Mouse (Mus musculus) gastrocnemius, adult 2 months (tissue): Measurements from ENCODE around the gene Als2cr12. TPM values are rescaled to one million over a fixed set of nuclear protein-coding genes. Genes with fewer than 3 reads are reported as not detected.
"Not testable (repeated sequence)": the region's sequence is repeated elsewhere in the genome, so short reads cannot be mapped to it uniquely, and the experiment has no call there.

ENCODE experiments used
- DNase-seq: peaks from one replicate; pipeline ENCODE4 v3.0.0; 2022
- H3K27ac ChIP-seq: fragments of 200-600 bp; 2 replicates; pipeline ENCODE4 v1.8.1; 2022; ENCODE audit warnings: mild to moderate bottlenecking
- H3K4me3 ChIP-seq: fragments of 200-600 bp; 2 replicates; pipeline ENCODE4 v1.8.1; 2022; ENCODE audit warnings: mild to moderate bottlenecking, moderate library complexity
- CTCF ChIP-seq: fragments of 200-600 bp; IDR thresholded peaks from 2 replicates; pipeline ENCODE4 v1.8.1; 2022; ENCODE audit warnings: antibody characterized with exemption, mild to moderate bottlenecking, moderate library complexity
- intact Hi-C: fragments of 180-260 bp; cut with DNase I; formaldehyde crosslinking; loops from one replicate; pipeline ENCODE4 v1.15.1; 2025
- total RNA-seq, 2 experiments: library from RNA; stranded (reverse); gene quantifications; 2 replicates each; pipeline ENCODE4 v1.2.3; 2021

The Als2cr12 gene
- total RNA-seq, 2 experiments from 2014 or later = not detected

DNA sequence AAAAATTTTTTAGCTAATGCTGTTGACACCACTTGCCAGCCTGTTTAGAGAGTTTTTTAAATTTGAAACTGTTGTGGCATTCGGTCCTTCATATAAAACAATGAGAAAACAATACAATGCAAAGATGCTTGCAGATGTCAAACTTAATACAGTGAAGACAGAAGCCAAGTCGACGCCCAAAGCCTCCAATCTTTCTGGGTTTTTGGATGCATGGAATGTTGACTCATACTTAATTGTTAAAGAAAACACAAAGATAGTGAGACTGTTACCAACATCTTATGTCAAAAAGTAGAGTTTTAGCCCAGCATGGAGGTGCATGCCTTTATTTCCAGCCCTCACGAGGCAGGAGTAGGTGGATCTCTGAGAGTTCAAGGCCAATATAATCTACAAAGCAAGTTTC lies 3.0 kb upstream of the Als2cr12 start:
- no peak for DNase-seq
- TF ChIP-seq CTCF = no peak
- Histone ChIP-seq H3K27ac (no peak overlapping the region), H3K4me3 (no peak overlapping the region)
- intact Hi-C loops = no loop called here

DNA sequence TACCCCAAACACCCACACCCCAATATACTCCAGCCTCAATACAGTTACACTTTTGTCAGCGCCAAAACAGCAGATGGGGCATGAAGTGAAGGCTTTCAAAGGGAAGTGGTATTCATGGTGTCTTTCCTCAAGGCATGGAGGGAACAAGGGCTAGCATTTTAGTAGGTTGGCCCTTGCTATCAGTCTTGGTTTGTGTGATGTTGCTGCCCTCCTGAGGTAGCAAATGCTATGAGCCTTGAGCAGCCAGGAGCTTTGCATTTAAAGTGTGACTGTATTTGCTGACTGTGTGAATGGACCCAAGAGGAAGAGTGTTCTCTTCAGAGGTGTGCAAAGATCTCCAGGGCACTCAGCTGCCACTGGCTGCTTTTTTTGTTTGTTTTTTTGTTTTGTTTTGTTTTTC lies 1.8 kb upstream of the Als2cr12 start:
- DNase-seq, intact Hi-C loops, H3K4me3 ChIP-seq, H3K27ac ChIP-seq: not testable (repeated sequence)
- peak; percentile 35 for TF ChIP-seq CTCF

DNA sequence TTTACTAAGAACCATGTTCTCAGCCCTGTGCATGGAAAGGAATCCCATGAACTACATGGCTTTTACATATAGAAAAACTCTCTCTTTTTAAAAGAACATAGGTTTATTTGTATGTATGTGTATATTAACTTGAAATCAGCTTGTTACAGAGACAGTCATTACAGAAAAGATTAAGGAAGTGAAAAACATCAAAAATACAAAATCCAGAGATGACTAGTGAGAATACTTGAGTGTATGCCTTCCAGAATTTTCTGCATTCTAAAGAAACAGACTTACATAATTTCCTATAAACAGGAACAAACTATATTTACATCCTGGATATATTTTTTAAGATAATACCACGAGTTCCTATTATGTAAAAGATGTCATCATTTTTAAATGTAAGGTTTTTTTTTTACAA lies 2.1 kb downstream of the Als2cr12 start:
- intact Hi-C loops = no loop called here
- no peak for DNase-seq
- no peak overlapping the region for H3K4me3 ChIP-seq
- no peak for TF ChIP-seq CTCF
- no peak overlapping the region for H3K27ac ChIP-seq

DNA sequence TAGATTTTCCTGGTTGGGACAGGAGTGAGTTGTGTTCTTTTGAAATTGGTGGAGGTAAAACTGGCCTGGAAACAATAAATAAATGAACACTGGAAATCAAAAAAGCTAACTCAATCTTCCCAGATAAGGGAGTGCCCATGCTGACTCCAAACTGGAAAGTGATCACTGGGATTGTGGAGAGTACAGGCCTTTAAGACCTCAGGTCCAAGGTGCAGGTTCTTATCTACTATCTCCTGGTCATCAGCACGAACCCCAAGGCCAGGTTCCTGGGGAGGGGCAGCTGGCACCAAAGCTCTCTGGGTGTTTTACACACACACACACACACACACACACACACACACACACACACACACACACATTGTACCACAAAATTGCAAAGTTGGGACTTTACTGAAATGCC lies 4.1 kb downstream of the Als2cr12 start:
- H3K4me3 ChIP-seq, DNase-seq, intact Hi-C loops, H3K27ac ChIP-seq: not testable (repeated sequence)

DNA sequence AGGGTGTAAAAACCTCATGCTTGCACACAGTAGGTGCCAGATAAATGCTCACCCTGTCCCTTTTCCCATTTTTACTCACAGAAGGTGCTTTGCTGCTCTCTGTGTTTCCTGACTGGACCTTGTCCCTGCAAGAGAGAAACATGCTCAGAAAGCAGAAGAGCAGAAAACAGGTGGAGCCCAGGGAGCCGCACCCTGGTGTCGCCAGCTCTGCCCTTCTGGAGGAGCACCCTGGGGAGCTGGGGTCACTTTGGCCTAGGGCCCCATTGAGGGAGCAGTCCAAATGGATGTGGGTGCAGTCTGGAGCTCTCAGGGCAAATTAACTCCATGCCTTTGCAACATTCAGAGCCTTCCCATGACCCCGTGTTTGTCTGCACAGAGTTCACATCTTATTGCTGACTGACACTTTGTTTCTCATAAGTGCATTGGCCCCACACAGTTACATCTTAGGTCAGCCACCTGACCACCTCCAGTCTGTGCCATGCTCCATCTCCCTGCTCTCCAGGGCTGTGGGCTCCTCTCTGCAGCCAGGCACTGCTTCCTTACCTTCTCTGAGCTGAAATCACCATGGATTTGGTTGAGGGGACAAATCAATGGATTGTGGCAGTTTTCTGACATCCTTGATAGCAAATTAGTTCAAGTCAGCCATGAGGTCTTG lies 4.8 kb downstream of the Als2cr12 start:
- intact Hi-C loops, H3K4me3 ChIP-seq, H3K27ac ChIP-seq: not testable (repeated sequence)

DNA sequence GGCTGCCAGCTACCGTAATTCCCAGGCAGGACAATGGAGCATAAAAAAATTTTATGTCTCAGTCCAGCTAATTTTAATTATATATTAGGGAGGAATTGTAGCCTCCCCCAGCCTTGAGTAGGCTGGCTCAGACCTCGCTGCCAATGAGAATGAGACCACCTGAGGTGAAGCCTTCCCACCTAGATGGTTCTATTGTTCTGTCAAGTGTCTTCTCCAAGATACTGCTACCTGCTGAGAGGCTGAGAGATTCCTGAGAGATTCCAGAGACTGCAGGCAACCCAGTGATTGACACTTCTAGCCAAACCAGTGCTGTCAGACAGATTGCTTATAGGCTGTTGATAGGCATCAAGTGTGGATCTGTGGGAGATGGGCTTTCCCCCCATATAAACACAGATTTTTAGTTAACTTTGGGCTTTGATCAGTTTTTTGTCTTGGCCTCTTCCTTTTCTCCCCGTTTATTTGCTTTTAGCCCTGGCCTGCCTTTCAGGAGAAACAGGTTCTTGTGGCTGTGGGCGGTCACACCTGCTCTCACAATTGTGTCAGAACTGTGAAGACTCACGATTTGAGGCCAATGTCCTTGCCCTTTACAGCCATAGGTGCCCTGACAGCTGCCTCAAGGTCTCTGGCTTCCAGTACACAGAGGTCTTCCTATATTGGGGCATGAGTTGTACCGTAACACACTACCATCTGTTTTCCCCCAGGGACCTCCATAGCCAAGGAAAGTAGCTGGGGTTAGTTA lies 5.6 kb downstream of the Als2cr12 start:
- no peak for TF ChIP-seq CTCF
- Histone ChIP-seq H3K27ac (no peak overlapping the region), H3K4me3 (no peak overlapping the region)
- intact Hi-C loops = no loop called here
- DNase-seq = no peak

More for the DNA sequence above, 4.8 kb downstream of the Als2cr12 start:
- DNase-seq = not testable (repeated sequence)

DNA sequence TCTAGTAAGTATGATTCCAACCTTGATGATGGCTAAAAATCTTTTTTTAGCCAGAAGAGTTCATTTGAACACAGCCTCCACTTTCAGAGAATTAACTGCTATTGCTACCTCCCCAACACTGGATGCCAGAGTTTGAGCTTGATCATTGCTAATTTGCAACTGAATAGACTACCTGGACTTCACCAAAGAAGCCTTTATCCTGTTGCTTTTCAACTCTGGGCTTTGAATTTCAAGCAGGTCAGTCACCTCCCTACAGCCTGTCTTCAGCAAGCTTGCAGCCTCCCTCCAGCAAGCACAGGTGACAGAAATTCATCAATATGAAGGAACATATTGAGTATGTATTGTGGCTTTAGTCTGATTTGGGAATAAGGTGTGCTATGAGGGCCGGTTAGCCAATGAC lies 6.4 kb downstream of the Als2cr12 start:
- TF ChIP-seq CTCF = no peak
- H3K4me3 ChIP-seq = no peak overlapping the region
- DNase-seq = no peak
- intact Hi-C loops = no loop called here
- H3K27ac ChIP-seq = no peak overlapping the region

DNA sequence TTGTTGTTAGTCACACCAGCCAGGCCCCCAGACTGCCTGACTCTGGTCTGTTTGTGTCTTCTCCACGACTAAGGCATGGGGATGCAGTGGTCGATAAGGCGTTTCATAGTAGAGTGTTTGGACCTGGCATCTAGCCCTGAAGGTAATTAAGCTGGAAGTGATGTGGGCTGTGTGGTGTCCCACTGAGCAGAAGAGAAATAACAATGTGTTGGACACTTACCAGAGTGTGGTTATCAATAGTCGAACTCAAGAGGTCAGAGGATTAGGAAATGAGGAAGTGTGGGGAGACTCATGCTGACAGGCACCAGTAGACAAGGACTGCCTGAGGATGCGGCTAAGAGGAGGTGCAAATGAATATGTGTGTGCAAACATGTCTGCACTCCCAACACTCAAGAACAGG lies 17.4 kb downstream of the Als2cr12 start:
- not testable (repeated sequence) for H3K27ac ChIP-seq, DNase-seq, H3K4me3 ChIP-seq
- intact Hi-C loops = loop anchor here (5.0 kb wide), 2 partner anchors 116 to 199 kb away; no protein-coding TSS in a partner anchor

DNA sequence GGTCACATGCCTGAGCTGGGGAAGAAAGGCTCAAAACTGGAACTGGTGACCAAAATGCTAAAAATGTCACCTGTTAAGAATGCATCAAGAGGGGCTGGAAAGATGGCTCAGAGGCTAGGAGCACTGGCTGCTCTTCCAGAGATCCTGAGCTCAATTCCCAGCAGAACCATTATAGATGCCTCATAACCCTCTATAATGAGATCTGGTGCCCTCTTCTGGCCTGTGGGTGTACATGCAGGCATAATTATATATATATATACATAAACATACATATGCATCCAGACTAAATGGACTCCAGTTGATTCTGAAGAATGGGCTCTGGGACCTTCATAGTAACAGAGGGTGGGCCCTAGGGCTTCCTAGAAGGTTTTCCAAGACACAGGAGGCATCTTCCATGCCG lies 18.2 kb downstream of the Als2cr12 start:
- no peak for DNase-seq
- intact Hi-C loops = loop anchor here (5.0 kb wide), 2 partner anchors 115 to 200 kb away; no protein-coding TSS in a partner anchor
- Histone ChIP-seq H3K4me3 (no peak overlapping the region), H3K27ac (no peak overlapping the region)
- TF ChIP-seq CTCF = peak; percentile 66

DNA sequence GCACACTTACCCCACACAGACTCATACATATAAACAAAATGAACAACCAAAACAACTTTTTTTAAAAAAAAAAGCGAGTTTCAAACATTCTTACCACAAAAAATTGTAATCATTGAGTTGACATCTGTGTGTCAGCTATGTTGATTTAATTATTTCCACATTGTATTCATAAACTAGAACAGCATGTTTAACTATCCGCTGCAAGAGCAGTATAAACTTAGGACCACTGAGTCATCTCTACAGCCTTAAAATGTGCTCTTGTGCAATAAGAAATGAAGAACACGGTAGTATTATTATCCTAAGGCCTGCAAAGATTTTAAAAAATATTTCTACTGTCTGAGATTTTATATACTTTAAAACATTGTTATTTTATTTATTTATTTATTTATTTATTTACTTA lies 20.8 kb downstream of the Als2cr12 start:
- Histone ChIP-seq H3K27ac (no peak overlapping the region), H3K4me3 (no peak overlapping the region)
- intact Hi-C loops = loop anchor here (5.0 kb wide), 2 partner anchors 113 to 202 kb away; no protein-coding TSS in a partner anchor
- no peak for DNase-seq
- TF ChIP-seq CTCF = no peak

DNA sequence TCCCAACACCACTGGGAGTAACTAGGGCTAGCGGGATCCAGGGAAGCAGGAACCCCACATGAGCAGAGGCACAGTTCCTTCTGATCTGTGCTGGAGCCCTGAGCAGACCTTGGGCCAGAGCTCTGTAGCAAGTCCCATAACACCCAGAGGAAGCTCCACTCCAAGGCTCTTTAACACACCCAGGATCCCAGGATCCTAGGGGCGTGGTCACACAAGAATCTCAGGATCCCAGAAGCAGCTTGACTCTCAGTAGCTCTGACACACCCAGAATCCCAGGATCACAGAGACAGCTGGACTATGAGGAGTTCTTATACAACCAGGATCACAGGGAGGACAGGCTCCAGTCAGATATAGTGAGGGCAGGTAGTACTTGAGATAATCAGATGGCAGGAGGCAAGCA lies 23.7 kb downstream of the Als2cr12 start:
- Histone ChIP-seq H3K27ac (no peak overlapping the region), H3K4me3 (no peak overlapping the region)
- no peak for DNase-seq
- TF ChIP-seq CTCF = no peak
- intact Hi-C loops = no loop called here

DNA sequence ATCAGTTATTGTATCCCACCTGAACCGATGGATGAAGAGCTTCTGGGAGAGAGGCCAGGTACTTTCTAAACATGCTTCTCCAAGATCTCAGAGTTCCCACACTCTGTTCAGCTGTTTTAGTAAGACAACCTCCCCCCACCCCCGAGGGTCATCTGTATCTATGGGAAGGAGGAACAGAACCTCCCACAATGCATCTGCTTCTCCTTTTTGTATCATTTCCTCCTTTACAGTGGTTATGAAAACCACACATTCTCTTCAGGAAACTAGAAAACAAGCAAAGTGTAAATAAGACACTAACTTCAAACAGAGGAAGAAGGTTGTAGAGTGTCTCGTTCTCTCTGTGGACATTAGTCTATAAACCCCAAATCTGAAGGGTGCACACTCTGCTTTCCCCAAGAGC lies 26.2 kb downstream of the Als2cr12 start:
- intact Hi-C loops, H3K27ac ChIP-seq, DNase-seq, H3K4me3 ChIP-seq: not testable (repeated sequence)

DNA sequence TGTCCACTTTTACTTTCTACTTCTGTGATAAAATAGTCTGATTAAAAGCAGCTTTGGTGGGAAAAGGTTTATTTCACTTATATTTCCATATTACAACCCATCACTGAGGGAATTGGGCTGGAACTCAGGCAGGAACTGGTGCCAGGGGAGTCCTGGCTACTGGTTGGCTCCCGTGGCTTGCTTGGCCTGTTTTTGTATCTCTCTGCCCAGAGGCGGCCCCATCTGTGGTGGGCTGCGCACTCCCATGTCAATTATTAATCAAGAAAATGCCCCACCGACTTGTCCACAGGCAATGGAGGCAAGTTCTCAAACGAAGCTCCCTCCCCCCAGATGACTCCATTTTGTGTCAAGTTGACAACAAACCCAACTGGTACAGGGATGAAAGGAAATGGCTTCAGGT lies 27.6 kb downstream of the Als2cr12 start:
- DNase-seq = no peak
- no peak overlapping the region for H3K27ac ChIP-seq
- no peak overlapping the region for H3K4me3 ChIP-seq
- intact Hi-C loops = no loop called here
- no peak for TF ChIP-seq CTCF

DNA sequence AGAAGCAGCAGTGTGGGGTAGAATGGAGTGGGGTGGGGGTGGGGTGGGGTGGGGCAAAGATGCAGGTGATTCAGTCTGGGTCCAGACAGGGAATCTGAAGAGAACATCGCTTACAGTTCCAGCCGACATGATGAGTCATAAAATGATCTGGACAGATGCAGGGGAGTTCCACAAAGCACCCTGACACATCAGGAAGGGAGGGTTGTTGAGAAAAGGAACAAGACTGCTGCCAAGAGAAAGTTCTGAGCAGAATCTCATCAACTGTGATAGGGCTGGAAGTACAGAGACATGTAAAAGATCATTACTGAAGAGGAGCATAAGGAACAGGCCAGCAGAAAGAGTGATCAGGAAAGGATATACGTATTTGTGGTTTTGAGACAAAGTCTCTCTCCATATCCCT lies 32.4 kb downstream of the Als2cr12 start:
- intact Hi-C loops, H3K27ac ChIP-seq, DNase-seq, H3K4me3 ChIP-seq: not testable (repeated sequence)

DNA sequence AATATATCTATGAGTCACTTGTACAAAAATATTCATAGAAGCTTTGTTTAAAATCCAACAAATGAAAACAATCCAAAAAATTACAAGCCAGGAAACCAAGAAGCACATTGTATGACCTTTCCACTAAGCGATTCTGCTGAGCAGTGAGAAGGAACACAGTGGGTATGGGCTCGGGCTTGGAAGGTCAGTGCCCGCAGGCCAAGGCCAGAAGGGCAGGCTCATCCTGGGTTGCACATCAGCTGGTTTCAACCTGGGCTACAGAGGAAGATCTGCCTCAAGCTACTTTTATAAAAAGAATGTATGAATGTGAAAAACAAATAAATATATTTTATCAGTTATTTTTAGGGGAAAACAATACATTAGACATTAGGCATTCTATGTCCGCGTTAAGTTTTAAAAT lies 33.1 kb downstream of the Als2cr12 start:
- H3K27ac ChIP-seq, H3K4me3 ChIP-seq, intact Hi-C loops, DNase-seq: not testable (repeated sequence)
